Mouse (Mus musculus) gastrocnemius, adult 18-20 months (tissue): ENCODE data around the gene Uxs1. TPM values are rescaled to one million over a fixed set of nuclear protein-coding genes. Genes with fewer than 3 reads are reported as not detected.

Experiments used
- DNase-seq: peaks from one replicate; pipeline ENCODE4 v3.0.0; 2021; ENCODE audit warnings: low spot score
- total RNA-seq, 2 experiments: library from RNA; stranded (reverse); gene quantifications; 2 replicates each; pipeline ENCODE4 v1.2.3; 2021

Uxs1 gene
- total RNA-seq, 2 experiments from 2014 or later = 9.2 to 13.8 TPM

- DNase-seq = no peak
Measured at GRCm38 (mm10) chr1:43803906-43804474, 23.6 kb downstream of the Uxs1 start.

- no peak for DNase-seq
Measured at GRCm38 (mm10) chr1:43798048-43798447, 29.6 kb downstream of the Uxs1 start.

- no peak for DNase-seq
Measured at GRCm38 (mm10) chr1:43789765-43790164, 37.8 kb downstream of the Uxs1 start.

- DNase-seq = no peak
Measured at GRCm38 (mm10) chr1:43786711-43787110, 40.9 kb downstream of the Uxs1 start.

- DNase-seq = no peak
Measured at GRCm38 (mm10) chr1:43785316-43785715, 42.3 kb downstream of the Uxs1 start.

GRCm38 (mm10) chr1:43783186-43783585 lies 44.4 kb downstream of the Uxs1 start:
- no peak for DNase-seq

GRCm38 (mm10) chr1:43782680-43783079 lies 44.9 kb downstream of the Uxs1 start:
- DNase-seq = no peak

GRCm38 (mm10) chr1:43781672-43782071 lies 45.9 kb downstream of the Uxs1 start:
- DNase-seq = no peak

- peak; percentile 7 for DNase-seq
Measured at GRCm38 (mm10) chr1:43781195-43781594, 46.4 kb downstream of the Uxs1 start.

- peak; percentile 5 for DNase-seq
Measured at GRCm38 (mm10) chr1:43776106-43776505, 51.5 kb downstream of the Uxs1 start.

- DNase-seq = no peak
Measured at GRCm38 (mm10) chr1:43774126-43774525, 53.5 kb downstream of the Uxs1 start.

- DNase-seq = no peak
Measured at GRCm38 (mm10) chr1:43772694-43773093, 54.9 kb downstream of the Uxs1 start.

GRCm38 (mm10) chr1:43770032-43770431 lies 57.6 kb downstream of the Uxs1 start:
- no peak for DNase-seq

- DNase-seq = no peak
Measured at GRCm38 (mm10) chr1:43769348-43769747, 58.3 kb downstream of the Uxs1 start.

- DNase-seq = no peak
Measured at GRCm38 (mm10) chr1:43768385-43768990, 59.1 kb downstream of the Uxs1 start.

- DNase-seq = no peak
Measured at GRCm38 (mm10) chr1:43766328-43766727, 61.3 kb downstream of the Uxs1 start.

- DNase-seq = no peak
Measured at GRCm38 (mm10) chr1:43764481-43764880, 63.1 kb downstream of the Uxs1 start.

GRCm38 (mm10) chr1:43760085-43760484 lies 67.5 kb downstream of the Uxs1 start:
- no peak for DNase-seq

- DNase-seq = no peak
Measured at GRCm38 (mm10) chr1:43754448-43755312, 72.9 kb downstream of the Uxs1 start.

GRCm38 (mm10) chr1:43738519-43738894 lies 89.1 kb downstream of the Uxs1 start:
- no peak for DNase-seq

- DNase-seq = peak; percentile 28
Measured at GRCm38 (mm10) chr1:43737812-43738518, 89.6 kb downstream of the Uxs1 start.

GRCm38 (mm10) chr1:43732657-43733056 lies 94.9 kb downstream of the Uxs1 start:
- no peak for DNase-seq
